Mouse (Mus musculus): ENCODE measurements around the gene Gm28051. TPM values are rescaled to one million over a fixed set of nuclear protein-coding genes. Genes with fewer than 3 reads are reported as not detected.

Gene Gm28051
- polyA plus RNA-seq, 1 experiment from 2014 or later: not detected

DNA sequence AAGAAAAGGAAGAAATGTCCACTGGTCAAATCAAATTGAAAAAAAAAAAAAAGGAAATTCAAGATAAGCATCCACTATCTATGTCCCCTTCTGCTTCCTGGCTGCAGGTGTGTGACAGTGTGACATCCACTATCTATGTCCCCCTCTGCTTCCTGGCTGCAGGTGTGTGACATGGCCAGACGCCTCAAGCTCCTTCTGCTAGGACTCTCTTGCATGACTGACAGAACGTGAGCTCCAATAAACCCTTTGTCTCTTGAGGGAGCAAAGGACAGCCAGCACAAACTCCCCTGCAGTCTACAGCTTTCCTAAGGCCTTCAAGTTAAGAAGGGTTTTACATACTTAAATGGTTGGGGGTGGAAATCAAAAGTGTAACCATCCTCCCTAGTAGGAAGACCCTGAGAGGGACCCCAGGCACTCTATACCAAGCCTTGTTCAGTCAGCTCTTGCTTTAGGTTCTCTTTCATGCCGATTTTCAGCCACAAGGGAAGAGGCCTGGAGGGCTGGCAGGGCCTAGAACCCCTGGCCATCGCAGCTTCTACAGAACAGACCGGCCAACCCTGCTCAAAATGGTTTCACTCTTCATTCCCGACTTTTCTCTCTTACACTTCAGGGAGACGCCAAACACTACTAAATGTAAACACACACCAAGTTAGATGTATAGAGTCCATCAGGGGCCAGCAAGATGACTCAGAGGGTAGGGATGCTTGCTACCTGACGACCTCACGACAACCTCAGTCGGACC lies 42.7 kb downstream of the Gm28051 start:
- Histone ChIP-seq H3K4me1 (ENCODE audit: control insufficient read depth, insufficient read depth, low read depth, low read length) (no peaks in the 10 kb centered on the region), H3K4me3 (ENCODE audit: low read length) (no peak overlapping the region), H3K36me3 (ENCODE audit: control insufficient read depth, insufficient read depth, low read length) (no peaks in the 10 kb centered on the region), H3K27me3 (replicated peaks; ENCODE audit: control insufficient read depth, insufficient read depth, low read length) (no peaks in the 10 kb centered on the region), H3K4me2 (ENCODE audit: low read length) (no peak overlapping the region), H3K27ac (ENCODE audit: low read depth, low read length) (no peak overlapping the region), H3K9me3 (ENCODE audit: control insufficient read depth, low read length) (no peaks in the 10 kb centered on the region), H3K9ac (ENCODE audit: low read depth, low read length) (no peak overlapping the region)
- 82% methylated on average over 10 of the region's 10 CpGs for WGBS
- no peak for ATAC-seq

DNA sequence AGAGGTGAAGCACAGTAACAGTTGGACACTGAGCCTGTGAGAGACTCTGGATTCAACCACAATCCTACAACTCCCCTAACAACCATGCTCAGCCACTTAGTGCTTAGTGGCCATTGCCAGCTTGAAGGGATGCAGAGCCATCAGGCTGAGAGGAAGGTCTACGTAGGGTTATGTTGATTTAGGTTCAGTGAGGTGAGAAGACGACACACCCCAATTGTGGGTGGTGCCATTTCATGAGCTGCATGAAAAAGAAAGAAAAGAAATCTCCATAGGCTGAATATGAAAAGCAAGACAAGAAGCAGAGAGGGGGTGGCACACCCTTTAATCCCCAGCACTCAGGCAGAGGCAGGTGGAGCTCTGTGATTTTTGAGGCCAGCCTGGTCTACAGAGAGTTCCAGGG lies 43.4 kb downstream of the Gm28051 start:
- WGBS: 70% methylated on average over 2 of the region's 2 CpGs
- H3K9me3 ChIP-seq (ENCODE audit: control insufficient read depth, low read length): no peaks in the 10 kb centered on the region
- H3K27me3 ChIP-seq (replicated peaks; ENCODE audit: control insufficient read depth, insufficient read depth, low read length): no peaks in the 10 kb centered on the region
- no peak overlapping the region for H3K4me3 ChIP-seq (ENCODE audit: low read length)
- H3K9ac ChIP-seq (ENCODE audit: low read depth, low read length): no peak overlapping the region
- H3K27ac ChIP-seq (ENCODE audit: low read depth, low read length): no peak overlapping the region
- H3K36me3 ChIP-seq (ENCODE audit: control insufficient read depth, insufficient read depth, low read length): no peaks in the 10 kb centered on the region
- no peak overlapping the region for H3K4me2 ChIP-seq (ENCODE audit: low read length)
- no peak for ATAC-seq
- H3K4me1 ChIP-seq (ENCODE audit: control insufficient read depth, insufficient read depth, low read depth, low read length): no peaks in the 10 kb centered on the region

DNA sequence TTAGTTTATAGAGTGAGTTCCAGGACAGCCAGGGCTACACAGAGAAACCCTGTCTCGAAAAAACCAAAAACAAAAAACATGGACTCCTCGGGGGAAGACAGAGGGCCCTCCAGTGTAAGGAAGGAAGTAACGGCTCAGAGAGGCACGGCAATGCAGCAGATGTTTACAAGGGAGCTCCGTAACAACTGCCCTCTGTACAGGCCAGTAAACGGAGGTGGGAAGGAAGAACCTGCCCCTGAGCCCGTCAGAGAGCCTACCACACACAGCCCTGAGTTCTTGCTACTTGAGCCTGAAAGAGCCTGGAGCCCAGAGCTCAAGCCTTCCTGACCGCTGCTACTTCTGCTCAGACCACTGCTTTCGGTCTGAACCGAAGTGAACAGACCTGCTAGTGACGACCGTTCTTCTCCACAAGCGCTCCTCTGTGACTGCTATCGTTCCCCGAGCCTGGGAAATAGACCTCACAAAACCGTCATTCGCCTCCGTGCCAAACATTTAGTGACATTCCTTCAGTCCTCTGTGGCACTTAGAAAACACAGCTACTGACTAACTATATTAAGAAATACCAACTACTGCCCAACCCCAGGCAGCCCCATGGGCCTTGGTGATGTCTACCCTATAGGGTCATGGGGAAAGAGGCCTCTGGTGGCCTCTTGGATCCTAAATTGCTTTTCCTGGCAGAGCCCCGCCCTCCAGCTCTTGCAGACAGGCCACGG lies 44.3 kb downstream of the Gm28051 start:
- Histone ChIP-seq H3K27ac (ENCODE audit: low read depth, low read length) (no peak overlapping the region), H3K4me2 (ENCODE audit: low read length) (no peak overlapping the region), H3K27me3 (replicated peaks; ENCODE audit: control insufficient read depth, insufficient read depth, low read length) (no peaks in the 10 kb centered on the region), H3K9me3 (ENCODE audit: control insufficient read depth, low read length) (no peaks in the 10 kb centered on the region), H3K4me1 (ENCODE audit: control insufficient read depth, insufficient read depth, low read depth, low read length) (no peaks in the 10 kb centered on the region), H3K4me3 (ENCODE audit: low read length) (no peak overlapping the region), H3K9ac (ENCODE audit: low read depth, low read length) (no peak overlapping the region), H3K36me3 (ENCODE audit: control insufficient read depth, insufficient read depth, low read length) (no peaks in the 10 kb centered on the region)
- ATAC-seq: no peak
- 79% methylated on average over 20 of the region's 20 CpGs for WGBS

DNA sequence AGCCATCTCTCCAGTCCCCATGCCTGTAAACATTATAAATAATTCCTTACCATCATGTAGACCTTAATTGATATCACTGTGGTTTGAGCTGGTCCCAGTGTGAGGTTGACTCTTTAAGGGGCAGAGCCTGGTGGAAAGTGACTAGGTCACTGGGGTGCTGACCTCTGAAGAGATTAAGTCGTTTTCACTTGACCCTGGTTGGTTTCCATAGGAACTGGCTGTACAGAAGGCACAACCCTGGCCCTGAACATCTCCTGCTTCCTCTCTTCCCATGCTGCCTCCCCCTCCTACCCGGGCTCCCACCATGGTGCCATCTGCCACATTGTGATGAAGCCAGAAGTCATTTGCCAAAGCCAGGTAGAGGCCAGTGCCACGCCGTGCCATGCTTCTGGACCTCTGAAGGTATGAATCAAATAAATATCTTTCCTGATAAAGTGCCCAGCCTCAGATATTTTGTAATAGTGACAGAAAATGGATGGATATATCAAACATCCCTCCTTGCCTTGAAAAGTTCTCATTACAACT lies 46.7 kb downstream of the Gm28051 start:
- Histone ChIP-seq H3K27ac (ENCODE audit: low read depth, low read length) (no peak overlapping the region), H3K4me3 (ENCODE audit: low read length) (no peak overlapping the region), H3K27me3 (replicated peaks; ENCODE audit: control insufficient read depth, insufficient read depth, low read length) (no peaks in the 10 kb centered on the region; the same call in 1 of the 2 replicates), H3K9me3 (ENCODE audit: control insufficient read depth, low read length) (no peaks in the 10 kb centered on the region), H3K36me3 (ENCODE audit: control insufficient read depth, insufficient read depth, low read length) (no peaks in the 10 kb centered on the region), H3K4me2 (ENCODE audit: low read length) (no peak overlapping the region), H3K9ac (ENCODE audit: low read depth, low read length) (no peak overlapping the region), H3K4me1 (ENCODE audit: control insufficient read depth, insufficient read depth, low read depth, low read length) (0 out of 2 replicates have a peak, but pooled peaks cover under 1% of the 10 kb centered on the region)
- 51% methylated on average over 4 of the region's 4 CpGs for WGBS
- no peak for ATAC-seq

DNA sequence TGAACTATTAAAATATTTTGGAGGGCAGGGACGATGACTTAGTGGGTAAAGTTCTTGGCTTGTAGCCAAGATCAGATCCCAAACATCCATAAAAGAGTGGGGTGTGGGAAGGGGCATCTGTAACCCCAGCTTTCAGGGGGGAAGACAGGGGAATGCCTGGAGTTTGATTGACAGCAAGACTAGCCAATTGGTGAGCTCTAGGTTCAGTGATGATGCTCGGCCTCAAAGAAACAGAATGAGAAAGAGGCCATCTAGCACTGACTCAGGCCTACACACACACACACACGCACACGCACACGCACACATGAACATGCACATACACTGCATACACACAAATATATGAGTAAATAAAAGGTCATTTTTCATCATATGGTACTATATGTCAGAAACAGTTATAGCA lies 47.7 kb downstream of the Gm28051 start:
- WGBS: 89% methylated on average over 5 of the region's 5 CpGs
- H3K4me2 ChIP-seq (ENCODE audit: low read length): no peak overlapping the region
- ATAC-seq: no peak

DNA sequence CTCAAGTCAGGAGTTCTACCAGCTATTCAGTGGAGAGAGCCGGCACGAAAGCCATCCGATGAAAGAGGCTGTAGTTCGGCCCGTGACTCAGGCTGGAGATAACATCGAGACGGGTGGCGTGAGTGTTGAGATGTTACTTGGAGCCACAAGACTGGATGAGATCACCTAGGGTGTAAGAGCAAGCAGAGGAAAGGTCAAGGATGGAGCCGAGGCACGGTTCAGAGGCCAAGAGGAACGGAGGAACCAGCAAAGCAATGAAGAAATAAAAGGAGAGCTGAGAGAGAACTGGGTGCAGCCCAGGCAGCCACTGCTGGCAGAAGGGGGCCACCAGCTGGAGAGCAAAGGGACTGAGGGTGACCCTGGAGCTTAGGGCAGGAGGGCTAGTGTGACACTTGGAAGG lies 49.3 kb downstream of the Gm28051 start:
- H3K4me3 ChIP-seq (ENCODE audit: low read length): no peak overlapping the region
- WGBS: 73% methylated on average over 11 of the region's 11 CpGs
- H3K27ac ChIP-seq (ENCODE audit: low read depth, low read length): no peak overlapping the region
- ATAC-seq: no peak
- H3K4me2 ChIP-seq (ENCODE audit: low read length): no peak overlapping the region
- no peak overlapping the region for H3K9ac ChIP-seq (ENCODE audit: low read depth, low read length)
- H3K4me1 ChIP-seq (ENCODE audit: control insufficient read depth, insufficient read depth, low read depth, low read length): peaks cover 13% of the 10 kb centered on the region
- H3K36me3 ChIP-seq (ENCODE audit: control insufficient read depth, insufficient read depth, low read length): no peaks in the 10 kb centered on the region
- no peaks in the 10 kb centered on the region; the same call in 1 of the 2 replicates for H3K27me3 ChIP-seq (replicated peaks; ENCODE audit: control insufficient read depth, insufficient read depth, low read length)
- no peaks in the 10 kb centered on the region for H3K9me3 ChIP-seq (ENCODE audit: control insufficient read depth, low read length)

More for the DNA sequence above, 47.7 kb downstream of the Gm28051 start:
- H3K4me3 ChIP-seq (ENCODE audit: low read length): no peak overlapping the region
- H3K9ac ChIP-seq (ENCODE audit: low read depth, low read length): no peak overlapping the region
- no peaks in the 10 kb centered on the region for H3K36me3 ChIP-seq (ENCODE audit: control insufficient read depth, insufficient read depth, low read length)
- H3K27ac ChIP-seq (ENCODE audit: low read depth, low read length): no peak overlapping the region
- H3K9me3 ChIP-seq (ENCODE audit: control insufficient read depth, low read length): no peaks in the 10 kb centered on the region
- H3K27me3 ChIP-seq (replicated peaks; ENCODE audit: control insufficient read depth, insufficient read depth, low read length): no peaks in the 10 kb centered on the region; the same call in 1 of the 2 replicates
- H3K4me1 ChIP-seq (ENCODE audit: control insufficient read depth, insufficient read depth, low read depth, low read length): peaks cover 7% of the 10 kb centered on the region

DNA sequence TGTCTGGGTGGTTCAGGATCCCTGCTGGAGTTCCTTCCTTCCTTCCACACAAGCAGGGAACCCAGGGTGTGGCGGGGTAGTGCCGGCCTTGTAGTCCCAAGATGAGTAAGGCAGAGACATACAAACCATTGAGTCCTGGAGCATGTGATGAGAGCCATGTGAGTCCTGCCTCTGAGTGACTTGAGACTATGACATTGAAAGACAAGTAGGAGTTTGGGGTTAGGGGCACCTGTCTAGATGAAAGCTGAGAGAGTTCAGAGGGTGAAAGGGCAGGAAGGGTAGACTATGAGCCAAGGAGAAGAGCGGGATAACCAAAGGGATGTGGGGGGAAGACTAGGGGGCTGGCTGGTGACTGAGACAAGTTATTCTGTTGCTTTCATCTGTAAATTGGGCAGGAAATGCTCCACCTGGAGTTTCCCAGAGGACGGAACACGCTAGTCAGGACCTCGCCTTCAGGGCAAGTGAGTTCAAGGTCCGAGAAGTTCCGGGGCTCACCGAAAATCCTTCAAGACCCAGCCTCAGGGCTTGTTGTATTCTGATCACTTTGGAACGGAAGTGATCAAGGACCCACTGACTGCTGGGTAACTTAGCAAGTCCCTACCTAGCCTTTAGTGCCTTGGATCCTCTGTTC lies 50.6 kb downstream of the Gm28051 start:
- peaks cover 25% of the 10 kb centered on the region for H3K4me1 ChIP-seq (ENCODE audit: control insufficient read depth, insufficient read depth, low read depth, low read length)
- 89% methylated on average over 8 of the region's 10 CpGs for WGBS
- H3K9ac ChIP-seq (ENCODE audit: low read depth, low read length): no peak overlapping the region
- H3K4me3 ChIP-seq (ENCODE audit: low read length): no peak overlapping the region
- ATAC-seq: no peak
- H3K9me3 ChIP-seq (ENCODE audit: control insufficient read depth, low read length): no peaks in the 10 kb centered on the region
- H3K27me3 ChIP-seq (replicated peaks; ENCODE audit: control insufficient read depth, insufficient read depth, low read length): no peaks in the 10 kb centered on the region; the same call in 1 of the 2 replicates
- no peak overlapping the region for H3K4me2 ChIP-seq (ENCODE audit: low read length)
- H3K27ac ChIP-seq (ENCODE audit: low read depth, low read length): no peak overlapping the region
- H3K36me3 ChIP-seq (ENCODE audit: control insufficient read depth, insufficient read depth, low read length): no peaks in the 10 kb centered on the region

DNA sequence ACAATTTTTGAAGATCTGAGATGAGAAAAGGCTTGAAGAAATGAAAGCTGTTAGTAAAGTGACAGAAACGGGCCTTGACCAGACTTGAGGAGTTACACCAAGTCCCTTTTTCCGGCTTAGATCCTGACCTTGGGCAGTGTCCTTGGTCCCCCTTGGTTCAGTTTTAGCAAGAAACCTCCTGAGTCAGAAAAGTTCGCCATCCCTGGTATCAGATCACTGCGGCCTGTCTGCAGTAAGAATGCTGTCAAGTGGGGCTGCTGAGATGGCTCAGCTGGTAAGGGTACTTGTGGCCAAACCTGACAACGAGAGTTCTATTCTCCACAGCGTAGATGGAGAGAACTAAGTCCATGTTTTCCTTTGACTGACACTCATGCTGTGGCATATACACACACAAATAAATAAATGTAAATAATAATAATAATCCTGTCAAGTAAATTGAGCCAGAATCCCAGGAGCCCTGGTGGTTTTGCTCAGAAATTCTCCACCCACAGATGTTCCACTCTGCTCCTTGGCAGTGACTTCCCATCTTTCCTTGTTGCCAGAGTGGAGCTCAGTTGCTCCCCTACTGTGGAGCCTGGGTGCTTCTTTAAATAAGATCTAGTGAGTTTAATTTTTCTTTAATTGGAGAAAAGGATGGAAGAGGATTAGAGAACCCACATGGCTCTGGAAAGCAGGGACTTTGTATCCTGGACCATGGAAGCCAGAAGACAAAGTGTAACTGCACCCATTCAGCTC lies 51.5 kb downstream of the Gm28051 start:
- Histone ChIP-seq H3K27me3 (replicated peaks; ENCODE audit: control insufficient read depth, insufficient read depth, low read length) (no peaks in the 10 kb centered on the region; the same call in 1 of the 2 replicates), H3K4me2 (ENCODE audit: low read length) (peak overlapping the region; percentile 85), H3K9ac (ENCODE audit: low read depth, low read length) (no peak overlapping the region), H3K4me1 (ENCODE audit: control insufficient read depth, insufficient read depth, low read depth, low read length) (peaks cover 26% of the 10 kb centered on the region), H3K27ac (ENCODE audit: low read depth, low read length) (no peak overlapping the region), H3K4me3 (ENCODE audit: low read length) (no peak overlapping the region), H3K9me3 (ENCODE audit: control insufficient read depth, low read length) (no peaks in the 10 kb centered on the region), H3K36me3 (ENCODE audit: control insufficient read depth, insufficient read depth, low read length) (no peaks in the 10 kb centered on the region)
- no peak for ATAC-seq
- 74% methylated on average over 6 of the region's 6 CpGs for WGBS

Data from hindbrain, embryonic 16.5 days (tissue).